Mouse (Mus musculus): Measurements from ENCODE around the gene Ppib.

DNA sequence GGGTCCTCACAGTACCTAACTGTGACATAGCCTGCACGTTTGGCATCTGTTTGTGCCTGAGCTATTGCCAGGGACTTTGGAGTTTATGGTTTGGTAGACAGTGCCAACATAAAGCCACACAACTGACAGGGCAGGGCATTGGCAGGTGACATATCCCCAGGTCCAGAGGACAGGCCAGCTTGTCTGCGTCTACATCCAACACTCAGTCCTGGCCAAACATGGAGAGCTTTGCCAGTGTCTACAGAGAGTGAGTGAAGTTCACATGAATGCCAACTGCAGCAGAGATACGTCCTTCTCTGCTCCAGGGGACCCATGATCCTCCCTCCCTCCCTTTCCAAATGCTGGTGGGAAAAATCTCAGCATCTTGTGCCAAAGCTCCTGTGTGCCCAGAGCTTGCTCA, 24.1 kb downstream of the Ppib start:
- no peak for TF ChIP-seq CTCF (conservative IDR thresholded peaks at IDR 0.05 in 1 of 2, IDR thresholded peaks at IDR 0.05 in 1 of 2; ENCODE audit: low read depth in 2 of 2, low read length in 2 of 2)
- no peak for TF ChIP-seq ZNF384 (IDR thresholded peaks at IDR 0.05; ENCODE audit: low read depth, low read length)
- TF ChIP-seq CHD1 (IDR thresholded peaks at IDR 0.05; ENCODE audit: low read depth, low read length), result no peak
- TF ChIP-seq POLR2A (IDR thresholded peaks at IDR 0.05; ENCODE audit: low read depth, low read length), result no peak
- no peak for TF ChIP-seq E2F4 (IDR thresholded peaks at IDR 0.05; ENCODE audit: insufficient replicate concordance, low read depth, low read length)
